Mouse (Mus musculus) CH12.LX (cell line): ENCODE measurements around the gene Fmo3.

Experiments used
- CHD1 ChIP-seq: IDR thresholded peaks from 2 replicates; pipeline ENCODE4 v1.6.1; 2012; ENCODE audit warnings: low read depth, low read length, improper control_type of control experiment, inconsistent platforms
- CTCF ChIP-seq, 2 experiments: IDR thresholded peaks in 1 of 2; conservative IDR thresholded peaks in 1 of 2; 2 replicates each; pipeline ENCODE4 v1.5.1; 2011 to 2012; ENCODE audit warnings: low read depth in 2 of 2, low read length in 2 of 2, improper control_type of control experiment in 1 of 2, inconsistent platforms in 1 of 2, mild to moderate bottlenecking in 1 of 2, moderate library complexity in 1 of 2
- E2F4 ChIP-seq: IDR thresholded peaks from 2 replicates; pipeline ENCODE4 v1.6.1; 2011; ENCODE audit warnings: low read depth, low read length, improper control_type of control experiment; ENCODE audit not compliant: insufficient replicate concordance
- IRF4 ChIP-seq: IDR thresholded peaks from 2 replicates; pipeline ENCODE4 v1.6.1; 2014; ENCODE audit warnings: low read depth, mild to moderate bottlenecking, inconsistent platforms, low read length, improper control_type of control experiment
- JUND ChIP-seq: conservative IDR thresholded peaks from 2 replicates; pipeline ENCODE4 v1.6.1; 2011; ENCODE audit warnings: low read depth, low read length, improper control_type of control experiment
- MAX ChIP-seq: IDR thresholded peaks from 2 replicates; pipeline ENCODE4 v1.6.1; 2011; ENCODE audit warnings: low read length, improper control_type of control experiment
- MYC ChIP-seq: IDR thresholded peaks from 2 replicates; pipeline ENCODE4 v1.6.1; 2011; ENCODE audit warnings: low read depth, mild to moderate bottlenecking, improper control_type of control experiment, low read length
- POLR2A ChIP-seq: IDR thresholded peaks from 2 replicates; pipeline ENCODE4 v1.6.1; 2011; ENCODE audit warnings: low read depth, mild to moderate bottlenecking, improper control_type of control experiment, low read length
- POLR2AphosphoS2 ChIP-seq: IDR thresholded peaks from 2 replicates; pipeline ENCODE4 v1.6.1; 2011; ENCODE audit warnings: low read depth, low read length, improper control_type of control experiment
- RCOR1 ChIP-seq: conservative IDR thresholded peaks from 2 replicates; pipeline ENCODE4 v1.6.1; 2012; ENCODE audit warnings: low read depth, mild to moderate bottlenecking, inconsistent platforms, low read length, improper control_type of control experiment
- USF1 ChIP-seq: IDR thresholded peaks from 2 replicates; pipeline ENCODE4 v1.6.1; 2014; ENCODE audit warnings: low read depth, mild to moderate bottlenecking, inconsistent platforms, low read length, improper control_type of control experiment
- ZC3H11A ChIP-seq: IDR thresholded peaks from 2 replicates; pipeline ENCODE4 v1.6.1; 2012; ENCODE audit warnings: low read depth, mild to moderate bottlenecking, inconsistent platforms, low read length, improper control_type of control experiment

DNA sequence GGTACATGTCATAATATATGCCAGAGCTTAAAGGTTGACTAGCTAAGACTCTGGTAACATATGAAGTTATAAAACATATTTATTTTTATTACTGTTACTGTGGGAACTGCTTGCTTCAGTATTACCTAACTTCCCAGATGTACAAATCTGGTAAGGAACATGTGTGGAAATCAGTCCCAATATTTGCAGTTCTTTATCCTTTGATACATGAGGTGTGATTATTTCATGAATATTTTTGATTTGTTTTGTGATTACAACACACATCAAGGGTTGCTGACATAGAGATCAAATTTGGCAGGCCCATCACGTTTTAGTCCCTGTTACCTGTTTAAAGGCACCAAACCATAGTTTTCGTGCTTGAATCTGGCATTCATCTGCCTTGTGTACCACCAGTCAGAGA lies 20.8 kb downstream of the Fmo3 start:
- TF ChIP-seq POLR2AphosphoS2 (no peak), POLR2A (no peak), USF1 (no peak), RCOR1 (no peak), JUND (no peak), IRF4 (no peak), MYC (no peak), CHD1 (no peak), CTCF (conservative IDR thresholded peaks at IDR 0.05 in 1 of 2, IDR thresholded peaks at IDR 0.05 in 1 of 2; ENCODE audit: low read depth in 2 of 2, low read length in 2 of 2) (no peak), E2F4 (no peak), ZC3H11A (no peak), MAX (no peak)
